Mouse (Mus musculus) embryonic fibroblast, embryonic 13.5 days (primary cell): ENCODE measurements around the gene Srarp.

Source experiments
- CTCF ChIP-seq: IDR thresholded peaks from 2 replicates; pipeline ENCODE4 v1.5.1; 2011; ENCODE audit warnings: mild to moderate bottlenecking, control low read depth, low read length, moderate library complexity, borderline replicate concordance; ENCODE audit not compliant: insufficient read depth
- POLR2A ChIP-seq: IDR thresholded peaks from 2 replicates; pipeline ENCODE4 v1.6.1; 2011; ENCODE audit warnings: low read depth, mild to moderate bottlenecking, control low read depth, low read length, moderate library complexity

- TF ChIP-seq POLR2A (no peak), CTCF (no peak)
Observed at GRCm38 (mm10) chr4:141478794-141479193, 42.9 kb upstream of the Srarp start.
